Mouse (Mus musculus) forelimb bud, embryonic 11.5 days (tissue): Measurements from ENCODE around the gene Plch1.

Experiments used
- DNase-seq: peaks from one replicate; pipeline ENCODE4 v3.0.0-alpha.2; 2012; ENCODE audit warnings: low read depth, low spot score

Plch1 gene

DNA sequence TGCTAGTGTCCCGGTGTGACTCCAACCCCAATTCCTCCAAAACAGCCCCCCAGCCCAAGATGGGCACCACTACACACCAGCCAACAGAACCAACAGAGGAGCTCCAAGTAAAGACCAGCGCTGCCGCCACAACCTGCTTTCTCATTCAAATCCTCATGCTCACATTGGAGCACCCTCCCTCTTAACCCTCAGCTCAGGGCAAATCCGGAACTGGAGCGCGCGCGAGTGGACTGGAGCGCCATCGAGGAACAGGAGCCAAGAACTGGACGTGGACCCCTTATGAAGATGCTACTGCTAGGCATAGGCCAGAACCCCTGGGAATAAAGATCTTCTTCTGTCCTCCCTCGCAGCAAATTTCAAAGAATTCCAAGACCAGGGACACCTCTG is at the start of gene Plch1:
Plch1 (minus strand) TSS at position 164 of the 387 bp plus-strand sequence.
- DNase-seq, result peak; percentile 66

DNA sequence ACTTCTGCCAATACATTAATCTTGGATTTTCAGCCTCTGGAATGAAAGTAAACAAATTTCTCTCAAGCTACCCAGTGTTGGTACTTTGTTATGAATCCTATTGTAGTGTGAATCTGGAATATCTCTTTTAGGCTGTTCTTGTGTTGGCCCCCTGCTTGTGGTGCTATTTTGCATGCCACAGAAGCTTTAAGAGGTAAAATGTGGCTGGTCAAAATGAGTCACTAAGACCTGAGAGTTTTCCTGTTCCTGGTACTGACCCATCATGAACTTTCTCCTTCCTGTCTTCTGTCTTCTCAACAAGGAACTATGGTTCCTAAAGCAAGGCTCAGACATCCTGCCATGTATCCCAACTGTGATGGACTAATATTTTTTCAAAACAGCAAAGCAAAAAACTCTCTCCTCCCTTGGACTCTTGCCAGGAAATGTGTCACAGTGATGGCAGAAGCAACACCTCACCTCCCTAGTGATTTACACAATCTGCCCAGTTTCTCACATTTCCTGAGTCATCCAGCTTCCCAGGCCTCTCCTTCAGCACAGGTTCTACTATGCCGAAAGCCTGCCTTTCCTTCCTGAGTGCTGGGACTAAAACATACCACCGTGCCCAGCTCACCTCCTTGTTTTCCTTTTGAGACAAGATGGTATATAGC is 42.1 kb upstream of the Plch1 start:
- no peak for DNase-seq

DNA sequence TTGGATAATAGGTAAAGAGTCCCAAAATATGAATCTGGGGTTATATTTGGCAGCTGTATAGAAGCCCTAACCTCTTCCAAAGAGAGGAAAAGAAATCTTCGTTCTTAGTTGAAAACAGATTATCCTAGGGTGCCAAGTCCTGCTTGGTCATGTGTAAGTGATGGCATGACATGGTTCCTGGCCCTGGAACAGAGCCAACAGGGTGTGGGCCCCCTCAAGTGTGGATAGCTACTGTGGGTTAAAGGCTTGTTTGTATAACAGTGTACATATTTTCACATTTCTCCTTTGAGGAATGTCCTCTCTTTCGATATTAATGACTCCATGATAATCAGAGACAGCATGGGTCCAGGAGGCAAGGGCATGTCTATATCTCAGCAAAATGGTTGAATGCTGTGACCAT is 39.7 kb upstream of the Plch1 start:
- no peak for DNase-seq

DNA sequence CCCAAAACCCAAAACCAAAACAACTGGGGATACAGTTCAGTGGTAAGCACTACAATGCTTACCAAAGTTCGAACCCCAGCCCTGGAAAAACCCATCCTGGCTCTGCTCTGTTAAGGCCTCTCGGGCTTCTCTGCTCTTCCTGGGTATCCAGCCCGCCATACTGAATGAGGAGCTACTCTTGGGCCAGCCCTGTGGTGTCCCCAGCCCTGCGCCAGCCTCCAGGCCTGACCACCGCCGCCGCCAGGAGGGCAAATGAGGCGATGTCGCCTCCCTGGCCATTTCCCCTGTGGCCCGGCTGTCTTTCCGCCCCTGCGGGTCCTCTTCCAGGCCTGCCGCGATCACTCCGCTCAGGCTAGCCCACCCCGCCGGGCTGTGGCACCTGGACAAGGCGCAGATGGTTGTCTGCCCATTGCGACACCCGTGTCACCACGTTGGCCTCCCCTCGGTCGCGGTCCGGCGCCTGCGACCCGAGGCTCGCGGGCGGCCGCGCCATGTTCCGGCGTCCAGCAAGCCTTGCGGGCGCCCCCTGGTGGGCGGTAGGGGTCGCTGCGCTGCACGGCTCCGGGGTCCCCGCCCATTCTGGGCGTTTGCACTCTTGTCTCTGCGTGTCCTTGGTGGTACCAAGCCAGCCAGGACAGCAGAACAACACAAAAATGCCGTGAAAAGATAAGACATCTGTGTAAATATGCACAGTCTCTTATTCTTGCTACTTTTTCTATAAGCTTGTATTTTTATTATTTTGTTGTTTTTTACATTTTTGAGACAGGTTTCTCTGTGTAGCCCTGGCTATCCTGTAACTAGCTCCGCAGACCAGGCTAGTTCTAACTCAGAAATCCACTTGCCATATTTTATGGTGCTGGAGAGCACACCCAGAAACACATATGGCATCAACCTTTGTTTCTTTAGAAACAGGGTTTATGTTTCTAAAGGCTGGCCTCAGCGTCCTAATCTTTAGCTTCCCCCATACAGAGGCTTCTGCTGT is 29.9 kb upstream of the Plch1 start, which contains the start of gene E130311K13Rik:
E130311K13Rik (minus strand) TSS at position 595 of the 982 bp plus-strand sequence.
- DNase-seq, result peak; percentile 84

DNA sequence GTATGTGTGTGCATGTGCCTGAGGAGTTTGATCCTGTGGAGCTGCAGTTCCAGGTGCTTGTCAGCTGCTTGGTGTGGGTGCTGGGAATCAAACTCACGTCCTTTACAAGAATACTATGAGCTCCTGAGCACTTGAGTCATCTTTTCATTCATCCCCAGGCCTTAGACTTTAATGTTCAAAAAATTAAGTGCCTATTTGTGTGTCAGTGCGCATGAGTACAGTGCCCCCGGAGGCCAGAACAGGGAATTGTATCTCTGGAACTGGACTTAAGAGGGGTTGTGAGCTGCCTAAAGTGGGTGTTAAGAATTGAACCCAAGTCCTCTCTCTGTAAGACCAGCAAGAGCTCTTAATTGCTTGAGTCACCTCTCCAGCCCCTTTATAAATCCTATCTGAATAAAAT is 20.4 kb upstream of the Plch1 start:
- no peak for DNase-seq

DNA sequence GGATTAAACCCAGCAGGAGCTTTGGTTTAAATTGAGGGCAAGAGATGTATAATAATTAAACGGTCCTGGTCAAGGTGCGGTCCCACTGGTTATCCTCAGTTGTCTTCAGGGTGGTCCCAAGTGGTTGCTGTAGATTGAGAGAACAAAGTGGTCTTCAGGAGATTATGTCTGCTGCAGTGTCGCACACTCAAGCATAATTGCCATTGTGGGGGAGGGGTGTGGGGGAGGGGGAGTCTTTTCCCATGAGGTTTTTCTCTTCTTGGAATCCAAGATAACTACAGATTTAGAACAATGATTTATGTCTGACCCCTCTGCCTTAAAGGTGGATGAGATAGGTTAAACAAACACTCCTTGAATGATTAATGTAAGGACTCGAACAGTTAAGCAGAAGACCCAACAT is 11.0 kb upstream of the Plch1 start:
- DNase-seq, result no peak

DNA sequence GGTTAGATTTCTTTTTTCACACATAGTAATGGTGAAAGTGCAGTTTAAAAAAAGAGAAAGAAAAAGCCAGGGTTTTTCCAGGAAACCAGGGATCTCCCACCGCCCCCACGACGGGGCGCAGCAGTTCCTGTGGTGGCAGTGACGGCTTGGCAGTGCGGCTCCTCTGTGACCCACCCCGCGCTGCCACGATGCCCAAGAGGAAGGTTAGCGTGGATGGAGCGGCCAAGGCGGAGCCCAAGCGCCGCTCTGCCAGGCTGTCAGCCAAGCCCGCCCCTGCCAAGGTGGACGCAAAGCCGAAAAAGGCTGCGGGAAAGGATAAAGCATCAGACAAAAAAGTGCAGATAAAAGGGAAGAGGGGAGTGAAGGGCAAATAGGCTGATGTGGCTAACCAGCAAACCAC is 6.0 kb upstream of the Plch1 start:
- no peak for DNase-seq

DNA sequence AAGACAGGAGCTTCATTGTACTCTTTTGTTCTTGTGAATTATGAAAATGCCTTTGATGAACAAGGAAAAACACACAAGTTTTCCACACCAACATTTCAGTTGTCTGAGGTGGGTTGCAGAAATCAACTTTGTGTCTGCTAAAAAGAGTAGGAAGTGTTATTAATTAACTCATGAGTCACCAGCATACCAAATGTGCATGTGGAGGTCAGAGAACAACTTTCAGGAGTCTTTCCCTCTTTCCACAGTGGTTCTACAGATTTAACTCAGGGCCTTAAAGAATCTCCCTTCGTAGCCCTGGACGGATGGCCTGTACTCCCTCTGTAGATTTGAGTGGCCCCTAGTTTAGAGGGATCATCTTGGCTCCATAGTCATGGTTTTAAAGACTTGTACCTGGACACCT is 4.9 kb upstream of the Plch1 start:
- DNase-seq, result no peak

DNA sequence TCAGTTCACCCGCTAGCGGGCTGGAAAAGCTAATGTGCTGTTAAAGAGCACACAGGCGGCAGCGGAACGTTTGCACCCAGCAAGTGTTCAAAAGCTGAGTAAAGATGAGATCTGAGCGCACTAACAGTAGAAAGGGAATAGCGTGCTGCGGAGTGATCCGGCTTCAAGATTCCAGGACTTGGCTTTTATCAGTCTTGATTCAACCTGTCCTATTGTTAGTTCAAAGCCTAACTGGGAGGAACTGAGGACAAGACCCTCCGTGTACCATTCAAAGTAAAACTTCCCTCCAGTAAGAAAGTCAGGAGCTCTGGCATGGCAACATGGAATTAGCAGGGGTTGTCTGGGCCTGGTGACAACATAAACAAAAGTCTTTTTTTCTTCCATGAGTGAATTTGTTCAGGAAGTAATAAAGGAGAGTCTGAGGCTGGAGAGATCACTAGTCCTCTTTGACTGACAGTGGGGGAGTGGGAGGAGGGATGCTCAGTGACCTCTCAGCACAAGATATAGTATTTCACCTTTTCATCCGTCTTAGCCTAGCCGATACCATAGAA is 824 bp upstream of the Plch1 start:
- no peak for DNase-seq

DNA sequence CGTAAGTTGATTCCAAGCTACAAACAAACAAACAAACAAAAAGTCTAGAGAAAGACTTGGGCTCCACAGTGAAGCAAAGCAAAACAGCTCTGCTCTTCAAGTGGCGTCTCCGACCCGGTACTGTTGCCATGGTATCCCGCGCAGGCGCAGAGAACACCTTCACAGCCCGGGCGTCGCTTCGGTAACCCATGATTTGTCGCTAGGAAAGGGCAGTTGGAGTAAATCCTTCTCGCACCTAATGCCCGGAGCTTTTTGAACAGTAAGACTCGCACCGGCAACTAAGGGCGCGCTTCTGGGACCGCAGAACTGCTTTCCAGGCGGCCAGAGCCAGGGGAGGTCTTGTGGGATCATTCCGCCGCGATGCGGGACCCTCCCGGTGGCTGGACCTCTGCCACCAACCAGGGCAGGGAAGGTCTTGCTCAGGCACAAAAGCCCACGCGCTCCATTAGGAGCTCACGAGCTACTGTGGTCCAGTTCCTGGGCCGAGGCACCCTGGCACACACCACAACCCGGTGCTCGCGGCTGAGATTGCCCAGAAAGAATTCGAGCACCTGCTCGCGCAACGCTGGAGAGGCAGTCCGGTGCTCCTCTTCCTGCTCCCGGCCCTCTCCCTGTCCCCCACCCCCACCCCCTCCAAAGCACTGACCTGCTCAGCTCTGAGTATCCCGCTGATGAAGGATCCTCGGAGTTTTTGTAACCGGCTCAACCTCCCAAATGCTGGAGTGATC is 527 bp downstream of the Plch1 start:
- DNase-seq, result peak; percentile 80

DNA sequence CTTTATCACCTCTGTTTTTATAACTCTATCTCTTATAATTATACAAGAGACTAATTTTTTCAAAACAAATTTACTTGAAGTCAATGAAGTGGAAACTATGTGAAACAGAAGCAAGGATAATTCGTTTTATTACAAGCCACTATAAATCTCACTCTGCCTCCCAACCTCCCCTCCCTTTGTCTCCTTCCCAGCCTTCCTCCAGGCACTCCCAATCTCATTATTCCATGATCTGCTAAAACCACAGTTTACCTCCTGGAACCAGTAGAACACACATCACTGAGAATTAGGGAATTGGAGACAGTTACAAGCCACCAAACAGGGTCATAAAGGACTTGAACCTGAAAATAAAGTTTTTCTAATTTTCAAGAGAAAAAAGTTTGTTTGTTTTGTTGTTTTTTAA is 2.1 kb downstream of the Plch1 start:
- no peak for DNase-seq

DNA sequence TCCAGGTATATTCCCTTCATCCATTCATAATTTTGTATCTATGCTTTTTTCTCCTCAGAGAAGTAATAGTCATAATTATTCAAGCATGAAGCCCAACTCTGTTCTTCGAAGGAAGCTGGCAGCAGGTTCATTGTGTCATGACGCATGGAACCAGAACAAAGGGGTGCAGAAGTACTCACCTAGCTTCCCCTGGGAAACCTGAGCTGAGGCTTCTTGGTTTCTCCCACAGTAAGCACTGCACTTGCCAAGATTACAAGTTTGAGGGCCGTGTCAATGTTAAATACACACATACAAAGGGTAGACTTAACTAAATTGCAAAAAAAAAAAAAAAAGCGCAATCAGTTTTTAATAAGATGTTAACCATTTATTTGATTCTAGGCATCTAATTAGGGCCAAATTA is 3.0 kb downstream of the Plch1 start:
- no peak for DNase-seq

DNA sequence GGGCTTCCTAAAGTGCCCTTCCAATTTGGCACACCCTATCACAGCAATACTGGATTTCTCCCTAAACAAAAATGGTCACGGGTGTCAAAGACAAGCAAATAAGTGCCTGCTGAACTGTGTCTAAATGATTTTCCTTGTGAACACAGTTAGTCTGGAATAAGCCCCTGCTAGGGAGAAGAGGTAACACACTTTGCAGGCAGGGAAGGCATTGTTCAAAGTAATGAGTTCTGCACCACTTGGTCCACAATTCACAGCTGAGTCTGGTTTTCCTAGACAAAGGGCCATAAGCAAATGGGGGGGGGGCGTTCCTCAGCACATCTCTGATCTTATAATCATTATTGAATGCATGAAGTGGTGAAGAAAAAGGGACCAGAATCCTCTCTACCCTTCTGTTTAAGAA is 3.5 kb downstream of the Plch1 start:
- DNase-seq, result no peak

DNA sequence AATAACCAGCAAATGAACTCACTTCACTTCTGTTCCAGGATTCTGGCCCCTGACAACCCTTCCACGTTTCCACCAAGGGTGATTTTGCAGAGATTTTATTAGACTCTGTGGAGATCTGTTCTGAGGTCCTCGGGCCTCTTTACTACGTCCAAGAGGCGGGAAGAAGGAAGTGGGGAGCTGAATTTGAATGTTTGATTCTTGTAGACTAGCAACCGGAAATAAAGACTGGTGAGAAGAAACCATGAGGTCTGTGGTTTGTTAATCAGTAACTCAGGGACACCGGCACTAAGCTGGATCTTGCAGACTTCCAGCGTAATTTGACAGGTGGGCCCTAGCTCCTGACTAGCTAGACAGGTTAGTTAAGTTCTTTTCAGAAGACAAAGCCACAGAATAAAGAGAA is 5.6 kb downstream of the Plch1 start:
- no peak for DNase-seq

DNA sequence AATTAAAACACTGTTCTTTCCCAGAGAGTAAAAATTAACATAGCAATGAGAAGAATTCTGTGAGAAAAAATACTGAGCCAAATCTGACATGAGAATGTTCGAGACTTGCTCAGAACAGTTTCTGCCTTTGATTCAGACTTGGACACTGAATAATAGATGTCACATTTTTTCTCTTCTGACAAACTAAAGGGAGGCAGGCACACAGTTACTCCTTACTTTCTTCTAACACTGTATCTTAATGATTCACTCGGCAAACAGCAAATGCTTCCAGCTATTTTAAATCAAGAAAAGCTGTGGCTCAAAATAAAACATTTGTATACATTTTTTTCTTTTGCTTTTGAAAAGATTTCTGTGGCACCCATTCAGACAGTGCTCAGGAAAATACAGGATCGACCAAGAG is 7.1 kb downstream of the Plch1 start:
- no peak for DNase-seq

DNA sequence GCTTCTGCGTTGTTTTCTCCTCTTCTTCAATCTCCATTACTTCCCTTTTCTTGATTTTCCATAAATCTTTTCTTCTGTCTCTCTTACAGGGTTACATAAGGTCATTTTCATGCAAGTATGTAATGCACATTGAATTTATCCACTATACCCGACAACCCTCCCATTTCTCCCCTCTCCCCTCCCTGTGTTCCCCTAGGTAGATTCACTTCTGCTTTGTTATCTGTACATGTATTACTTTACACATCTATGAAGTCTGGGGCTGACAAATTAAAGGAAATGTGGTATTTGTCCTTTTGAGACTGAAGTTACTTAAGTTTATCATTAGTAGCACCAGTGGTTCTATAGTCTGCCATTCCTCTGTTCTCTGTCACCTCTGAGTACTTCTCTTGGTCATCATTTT is 18.2 kb downstream of the Plch1 start:
- DNase-seq, result no peak

DNA sequence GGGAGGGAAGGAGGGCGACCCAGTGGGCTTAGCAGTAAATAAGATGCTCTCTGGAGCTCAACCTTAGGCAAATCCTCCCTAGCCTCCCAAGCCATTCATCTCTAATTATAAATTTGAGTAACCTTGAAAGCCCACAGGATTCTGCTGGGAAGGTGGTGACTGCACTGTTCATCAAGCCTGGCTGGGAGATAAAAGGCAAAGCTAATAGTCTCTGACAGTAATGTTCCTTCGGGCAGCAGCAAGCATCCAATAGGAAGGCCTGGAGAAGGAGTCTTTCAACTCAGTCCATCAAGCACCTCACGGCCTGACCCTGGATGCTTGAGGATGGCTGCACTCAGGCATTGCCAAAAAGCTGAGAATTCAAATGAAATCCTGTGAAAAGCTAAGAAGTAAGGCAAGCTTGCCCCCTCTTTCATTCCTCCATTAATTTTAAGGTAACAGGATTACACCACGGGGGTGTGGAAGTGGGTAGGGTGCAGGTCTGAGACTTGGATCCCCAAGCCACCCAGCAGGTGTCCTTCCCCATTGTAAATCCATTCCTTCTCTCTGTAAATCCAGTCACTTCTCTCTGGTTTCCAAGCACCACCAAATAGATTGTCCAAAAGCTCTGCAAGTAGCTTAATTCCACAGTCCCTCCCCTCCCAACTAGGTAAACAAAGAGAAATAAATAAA is 20.1 kb downstream of the Plch1 start:
- DNase-seq, result no peak

DNA sequence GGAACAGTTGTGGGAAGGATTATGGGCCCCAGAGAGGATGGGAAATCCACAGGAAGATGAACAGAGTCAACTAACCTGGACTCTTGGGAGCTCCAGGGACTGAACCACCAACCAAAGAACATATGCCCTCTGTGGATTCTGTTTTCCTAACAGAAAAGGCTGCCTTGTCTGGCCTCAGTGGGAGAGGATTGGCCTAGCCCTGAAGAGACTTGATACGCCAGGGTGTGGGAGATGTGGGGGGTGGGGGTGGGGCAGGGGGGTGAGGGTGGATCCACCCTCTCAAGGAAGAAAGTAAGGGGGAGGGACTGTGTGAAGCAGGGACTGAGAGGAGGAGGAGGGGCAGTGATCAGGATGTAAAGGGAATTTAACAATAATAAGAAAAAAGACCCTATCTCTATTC is 26.5 kb downstream of the Plch1 start:
- DNase-seq, result no peak

DNA sequence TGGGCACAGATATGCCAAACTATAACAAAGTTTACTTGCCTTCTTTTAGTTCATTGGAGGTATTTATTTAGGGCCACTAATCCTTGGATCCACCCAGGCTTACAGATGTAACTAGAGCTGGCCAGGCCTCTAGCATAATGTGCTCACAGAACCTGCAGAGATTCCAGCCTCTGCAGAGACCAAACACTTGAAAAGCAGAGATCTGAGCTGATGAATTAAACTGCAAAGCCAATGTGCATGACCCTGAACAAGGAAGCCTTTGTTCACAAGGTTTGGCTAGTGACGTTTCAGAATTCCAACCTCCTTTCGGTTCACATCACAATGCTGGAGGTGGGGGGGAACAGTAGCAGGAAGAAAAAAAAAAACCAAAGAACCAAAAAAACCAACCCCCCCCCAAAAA is 28.0 kb downstream of the Plch1 start:
- DNase-seq, result peak; percentile 49

DNA sequence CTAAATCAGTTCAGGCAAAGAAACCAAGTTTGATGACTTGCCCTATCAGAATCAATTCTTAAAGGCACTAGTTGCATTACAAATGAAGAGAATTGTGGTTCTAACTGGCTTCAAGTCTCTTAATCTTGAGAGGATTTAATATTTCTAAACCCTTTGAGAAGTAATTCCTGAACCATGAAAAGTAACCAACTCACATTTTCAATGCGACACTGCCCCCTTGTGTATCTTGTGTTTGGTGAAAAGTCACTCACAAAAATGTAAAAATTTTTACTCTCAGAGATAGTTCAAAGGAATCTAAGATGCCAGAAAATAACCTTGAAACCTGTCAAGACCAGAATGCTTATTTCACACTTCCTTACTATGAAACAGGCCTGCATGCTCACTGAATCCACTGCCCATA is 31.0 kb downstream of the Plch1 start:
- DNase-seq, result peak; percentile 35

DNA sequence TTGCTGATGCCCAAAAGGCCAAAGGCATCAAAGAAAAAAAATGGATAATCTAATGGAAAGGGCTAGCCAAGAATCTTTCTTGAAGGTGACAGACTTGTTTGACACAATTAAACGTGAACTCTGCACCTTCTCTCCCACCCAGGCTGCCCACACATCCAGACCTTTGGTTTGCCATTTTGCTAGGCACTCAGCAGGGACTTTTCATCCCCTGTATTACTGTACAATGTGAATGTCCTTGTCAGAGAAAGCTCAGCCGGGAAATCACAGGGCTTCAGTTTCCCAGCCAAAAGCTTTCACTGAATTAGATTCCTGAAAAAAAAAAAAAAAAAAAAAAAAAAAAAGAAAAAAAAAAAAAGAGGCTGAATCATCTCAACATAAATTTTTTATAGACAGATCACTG is 34.2 kb downstream of the Plch1 start:
- DNase-seq, result no peak
